Mouse (Mus musculus) telencephalon, adult 2 months (tissue): Measurements from ENCODE around the gene Hibadh.
A peak's percentile ranks its signal among the peaks of the same experiment; 100 is the strongest.
"Not testable (repeated sequence)": the region's sequence is repeated elsewhere in the genome, so short reads cannot be mapped to it uniquely, and the experiment has no call there.

Experiments used
- DNase-seq: peaks from one replicate; pipeline ENCODE4 v3.0.0-alpha.2; 2011; ENCODE audit warnings: low read depth, low spot score

The Hibadh gene

GRCm38 (mm10) chr6:52640224-52640712, at the start of gene Hibadh:
Gene Hibadh (minus strand): TSS chr6:52640389.
- DNase-seq, result peak; percentile 96

DNA sequence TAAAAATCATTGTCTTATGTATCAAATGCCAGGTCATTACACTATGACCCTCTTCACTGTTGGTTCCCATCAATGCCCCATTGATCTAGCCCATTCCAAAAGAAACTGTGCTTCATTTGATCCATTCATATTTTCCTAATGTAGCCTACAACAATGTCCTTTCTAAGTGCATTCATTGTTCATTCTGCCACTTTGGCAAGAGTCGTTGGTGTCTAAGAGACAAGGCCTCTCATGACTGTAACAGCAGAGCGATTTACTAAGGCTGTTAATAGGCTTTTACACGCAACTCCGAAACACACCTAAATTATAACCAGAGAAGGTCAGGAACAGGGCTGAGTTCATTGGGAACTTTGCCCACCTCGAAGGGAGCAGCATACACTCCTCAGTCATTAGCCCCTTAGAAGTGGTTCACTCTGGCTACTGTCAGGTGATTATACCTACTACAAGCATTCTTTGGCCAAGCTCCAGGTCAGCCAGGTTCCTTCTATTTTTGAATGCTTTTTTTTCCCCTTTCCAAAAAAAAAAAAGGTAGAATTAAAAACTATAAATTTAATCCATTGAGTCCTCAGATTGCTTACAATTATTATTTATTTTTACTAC, 46.8 kb upstream of the Hibadh start:
- DNase-seq, result peak; percentile 35

GRCm38 (mm10) chr6:52682607-52683006, 42.4 kb upstream of the Hibadh start:
- no peak for DNase-seq

- no peak for DNase-seq
These were observed 41.8 kb upstream of the Hibadh start for GRCm38 (mm10) chr6:52681847-52682485.

DNA sequence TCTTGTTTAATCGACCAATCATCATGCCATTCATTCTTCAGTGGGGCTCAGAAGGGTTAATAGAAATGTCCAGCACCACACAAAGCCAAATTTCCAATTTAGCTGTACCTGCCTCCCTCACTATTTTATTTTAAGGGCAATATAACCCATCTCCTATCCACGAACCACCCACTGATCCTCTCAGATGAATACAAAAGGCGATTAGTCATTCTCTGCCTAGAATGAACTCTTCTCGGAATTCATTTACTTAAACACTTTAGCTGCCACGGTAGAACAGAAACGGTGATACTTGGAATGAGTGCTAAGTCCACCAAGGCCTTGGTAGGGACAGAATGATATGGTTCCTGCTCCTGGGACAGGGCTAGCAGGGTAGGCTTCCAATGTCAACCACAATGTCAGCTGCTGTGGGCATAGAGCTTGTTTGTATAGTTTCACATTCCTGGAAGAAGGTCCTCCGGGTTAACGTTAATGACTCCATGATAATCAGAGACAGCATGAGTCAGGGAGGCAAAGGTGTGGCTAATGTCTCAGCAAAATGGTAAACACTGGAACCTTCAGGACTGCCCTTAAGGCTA, 40.4 kb upstream of the Hibadh start:
- DNase-seq, result peak; percentile 34

GRCm38 (mm10) chr6:52679565-52679964, 39.4 kb upstream of the Hibadh start:
- DNase-seq, result no peak

- DNase-seq, result not testable (repeated sequence)
These were observed 37.3 kb upstream of the Hibadh start for GRCm38 (mm10) chr6:52677534-52677933.

- DNase-seq, result no peak
These were observed 35.2 kb upstream of the Hibadh start for GRCm38 (mm10) chr6:52675222-52675921.

- no peak for DNase-seq
These were observed 34.4 kb upstream of the Hibadh start for GRCm38 (mm10) chr6:52674541-52674940.

DNA sequence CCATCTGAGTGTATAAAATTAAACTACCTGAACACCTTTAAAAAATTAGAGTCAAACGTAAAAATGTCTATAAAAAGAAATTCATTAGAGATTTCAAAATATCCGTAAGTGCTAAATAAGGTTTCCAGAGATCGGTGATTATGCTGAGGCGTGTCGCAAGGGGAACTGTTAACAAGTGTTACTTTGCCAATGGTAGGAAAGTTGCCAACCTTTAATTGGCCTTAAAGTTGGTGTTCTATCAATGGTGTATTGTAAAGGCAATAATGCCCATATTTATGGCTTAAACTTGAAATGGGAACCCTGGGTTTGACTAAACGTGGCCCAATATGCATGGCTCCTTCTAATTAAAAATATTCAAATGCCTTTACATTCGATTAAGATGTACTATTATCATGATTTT, 33.5 kb upstream of the Hibadh start:
- no peak for DNase-seq

GRCm38 (mm10) chr6:52672539-52672938, 32.4 kb upstream of the Hibadh start:
- no peak for DNase-seq

GRCm38 (mm10) chr6:52671791-52672190, 31.6 kb upstream of the Hibadh start:
- DNase-seq, result no peak

- not testable (repeated sequence) for DNase-seq
These were observed 29.7 kb upstream of the Hibadh start for GRCm38 (mm10) chr6:52669878-52670277.

DNA sequence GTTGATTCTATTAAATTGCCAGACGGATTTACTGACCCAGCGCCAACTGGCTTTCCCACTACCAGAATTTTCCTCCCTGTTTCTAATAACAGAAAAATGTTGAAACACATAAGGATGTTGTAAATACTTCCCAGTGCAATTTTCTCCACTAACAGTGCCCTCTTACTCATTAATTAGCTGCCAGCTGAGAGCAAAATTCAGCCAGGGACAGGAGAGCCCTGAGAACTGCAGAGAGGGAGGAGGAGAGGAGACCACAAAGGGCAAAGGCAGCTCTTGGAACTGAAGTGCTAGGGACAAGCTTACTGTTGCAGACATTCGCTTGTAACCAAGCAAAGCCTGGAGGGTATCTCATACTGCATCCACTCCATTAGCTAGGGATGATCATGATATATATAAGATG, 27.5 kb upstream of the Hibadh start:
- DNase-seq, result no peak

- no peak for DNase-seq
These were observed 22.8 kb upstream of the Hibadh start for GRCm38 (mm10) chr6:52663021-52663420.

DNA sequence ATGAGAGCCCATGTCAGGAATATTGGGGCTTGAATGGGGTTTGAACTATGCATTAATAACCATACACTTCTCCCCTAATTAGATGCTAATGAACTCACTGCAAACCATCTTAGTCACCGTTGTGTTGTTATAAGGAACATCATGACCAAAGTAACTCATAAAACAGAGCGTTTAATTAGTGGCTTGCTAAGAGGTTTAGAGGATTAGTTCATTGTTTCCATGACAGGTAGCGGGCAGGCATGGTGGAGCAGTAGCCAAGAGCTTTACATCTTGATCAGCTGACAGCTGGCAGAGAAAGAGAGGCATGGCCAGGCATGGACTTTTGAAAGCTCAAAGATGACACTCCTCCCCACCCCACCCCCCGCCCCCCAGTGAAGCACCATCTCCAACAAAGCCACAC, 15.1 kb upstream of the Hibadh start:
- DNase-seq, result no peak

- DNase-seq, result no peak
These were observed 8.6 kb upstream of the Hibadh start for GRCm38 (mm10) chr6:52648806-52649205.

DNA sequence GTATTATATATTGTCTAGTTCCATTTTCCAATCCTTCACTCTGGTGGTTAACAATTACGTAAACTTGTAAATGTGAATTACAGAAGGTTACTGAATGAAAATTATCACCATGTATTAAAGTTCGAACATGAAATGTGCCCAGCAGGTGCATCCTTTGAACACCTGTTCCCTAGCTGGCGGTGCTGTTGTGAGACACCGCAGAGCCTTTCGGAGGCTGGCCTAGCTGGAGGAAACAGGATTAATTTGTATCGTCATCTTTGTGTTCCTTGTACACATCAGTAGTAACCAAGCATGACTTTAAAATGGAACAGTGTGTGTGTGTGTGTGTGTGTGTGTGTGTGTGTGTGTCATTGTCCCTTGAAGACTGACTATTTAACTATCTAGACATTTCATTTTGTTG, 7.8 kb upstream of the Hibadh start:
- DNase-seq, result no peak

- no peak for DNase-seq
These were observed 5.7 kb upstream of the Hibadh start for GRCm38 (mm10) chr6:52645926-52646325.

DNA sequence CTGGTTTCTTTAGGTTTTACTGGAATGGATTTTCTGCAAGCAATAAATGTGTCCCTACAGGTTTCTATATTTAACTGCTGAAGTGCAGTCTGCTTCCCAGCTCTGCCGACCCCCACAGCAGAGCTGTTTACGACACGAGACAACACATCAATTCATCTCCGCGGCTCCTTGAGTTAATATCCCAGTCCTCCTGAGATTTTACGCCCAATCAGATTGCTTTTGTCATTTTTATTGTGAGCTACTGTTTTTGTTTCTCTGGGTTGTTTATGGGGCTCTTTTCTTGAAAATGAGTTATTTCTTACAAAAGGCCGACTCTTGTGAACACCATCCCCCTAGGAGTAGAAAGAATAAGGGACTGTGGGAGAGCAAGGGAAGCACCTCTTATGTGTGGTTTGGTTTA, 2.0 kb upstream of the Hibadh start:
- DNase-seq, result no peak

DNA sequence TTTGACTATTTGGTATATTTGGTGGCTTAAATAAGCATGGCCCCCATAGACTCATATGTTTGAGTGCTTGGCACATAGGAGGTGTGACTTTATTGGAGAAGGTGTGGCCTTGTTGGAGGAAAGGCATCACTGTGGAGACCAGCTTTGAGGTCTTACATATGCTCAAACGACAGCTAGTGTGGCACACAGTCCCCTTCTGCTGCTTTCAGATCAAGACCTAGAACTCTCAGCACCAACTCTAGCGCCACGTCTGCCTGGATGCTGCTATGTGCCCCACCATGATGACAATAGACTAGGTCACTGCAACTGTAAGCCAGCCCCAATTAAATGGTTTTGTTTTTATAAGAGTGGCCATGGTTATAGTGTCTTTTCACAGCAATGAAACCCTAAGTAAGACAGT, 887 bp upstream of the Hibadh start:
- no peak for DNase-seq

GRCm38 (mm10) chr6:52639546-52640223, 504 bp downstream of the Hibadh start:
- no peak for DNase-seq
